Mouse (Mus musculus) cerebellum, adult 2 months (tissue): Measurements from ENCODE around the gene Glrx5. TPM values are rescaled to one million over a fixed set of nuclear protein-coding genes. Genes with fewer than 3 reads are reported as not detected.

Experiments
- DNase-seq, 2 experiments: peaks; one replicate each; pipeline ENCODE4 v3.0.0; 2021
- H3K27ac ChIP-seq: fragments of 200-500 bp; 2 replicates; pipeline ENCODE4 v1.5.1; 2012; ENCODE audit warnings: low read length, control low read depth, inconsistent platforms; ENCODE audit not compliant: insufficient read depth
- H3K27me3 ChIP-seq: fragments of 200-500 bp; 2 replicates; pipeline ENCODE4 v1.6.1; 2012; ENCODE audit warnings: inconsistent platforms, mild to moderate bottlenecking, low read length, moderate library complexity; ENCODE audit not compliant: control insufficient read depth, insufficient read depth
- H3K4me1 ChIP-seq: fragments of 200-500 bp; 2 replicates; pipeline ENCODE4 v1.6.1; 2011; ENCODE audit warnings: low read length; ENCODE audit not compliant: control insufficient read depth, insufficient read depth
- H3K4me3 ChIP-seq: fragments of 200-500 bp; replicated peaks from 2 replicates; pipeline ENCODE3; 2011; ENCODE audit warnings: mild to moderate bottlenecking, low read depth, low read length, control low read depth; ENCODE audit not compliant: insufficient read depth
- CTCF ChIP-seq: fragments of 200-500 bp; IDR thresholded peaks from 2 replicates; pipeline ENCODE4 v1.5.1; 2011; ENCODE audit warnings: low read depth, mild to moderate bottlenecking, control low read depth, low read length, moderate library complexity, borderline replicate concordance; ENCODE audit not compliant: insufficient read depth
- POLR2A ChIP-seq: fragments of 200-500 bp; IDR thresholded peaks from 2 replicates; pipeline ENCODE4 v1.6.1; 2011; ENCODE audit warnings: low read length, control low read depth, borderline replicate concordance; ENCODE audit not compliant: insufficient read depth
- WGBS: fragments of 180-500 bp; shearing (Covaris S2); methylation state at CpG from one replicate; pipeline ENCODE4 v1.1.7; 2018; 5-methylcytosine and 5-hydroxymethylcytosine counted together
- polyA plus RNA-seq: library from polyadenylated mRNA; depleted of rRNA; stranded (reverse); fragments of >200 nt; gene quantifications from 2 replicates; pipeline ENCODE4 v1.2.3, GENCODE M21; 2012

Glrx5 gene
- polyA plus RNA-seq, 1 experiment, result 101 TPM

DNA sequence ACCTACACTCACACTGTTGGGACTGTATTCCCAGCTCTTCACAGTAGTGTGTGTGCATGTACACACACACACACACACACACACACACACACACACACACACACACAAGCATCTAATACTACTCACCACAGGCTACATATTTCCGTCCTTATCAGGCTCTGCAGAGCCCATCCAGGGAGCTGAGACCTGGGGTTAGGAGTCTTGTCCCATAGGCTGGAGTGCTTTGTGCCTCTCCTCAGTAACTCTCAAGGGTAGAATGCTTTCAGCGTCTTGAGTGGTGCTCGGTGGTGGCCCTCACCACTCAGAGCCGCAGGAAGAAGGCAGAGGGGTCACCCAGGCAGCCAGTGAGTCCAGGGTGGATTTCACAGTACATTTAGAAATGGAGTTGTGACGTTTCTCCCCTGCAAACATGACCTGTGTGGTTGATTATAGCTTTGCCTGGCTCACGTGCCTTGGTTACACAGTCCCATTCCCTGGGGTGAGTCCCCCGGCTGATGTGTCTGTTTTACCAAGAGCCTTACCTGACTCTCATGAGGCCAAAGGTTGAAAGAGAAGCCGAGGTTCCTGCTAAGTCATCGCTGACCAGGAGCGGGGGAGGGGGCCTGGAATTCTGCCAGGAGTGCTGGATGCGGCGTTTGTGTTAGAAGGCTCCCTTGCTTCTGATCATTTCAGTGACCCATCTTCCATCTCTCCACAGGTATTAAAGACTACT lies 7.2 kb downstream of the Glrx5 start:
- Histone ChIP-seq H3K4me3 (no peak overlapping the region), H3K27ac (no peak overlapping the region), H3K27me3 (no peaks in the 10 kb centered on the region), H3K4me1 (peaks cover 12% of the 10 kb centered on the region)
- no peak for DNase-seq
- TF ChIP-seq CTCF (no peak), POLR2A (no peak)
- 56% methylated on average over 12 of the region's 12 CpGs for WGBS

DNA sequence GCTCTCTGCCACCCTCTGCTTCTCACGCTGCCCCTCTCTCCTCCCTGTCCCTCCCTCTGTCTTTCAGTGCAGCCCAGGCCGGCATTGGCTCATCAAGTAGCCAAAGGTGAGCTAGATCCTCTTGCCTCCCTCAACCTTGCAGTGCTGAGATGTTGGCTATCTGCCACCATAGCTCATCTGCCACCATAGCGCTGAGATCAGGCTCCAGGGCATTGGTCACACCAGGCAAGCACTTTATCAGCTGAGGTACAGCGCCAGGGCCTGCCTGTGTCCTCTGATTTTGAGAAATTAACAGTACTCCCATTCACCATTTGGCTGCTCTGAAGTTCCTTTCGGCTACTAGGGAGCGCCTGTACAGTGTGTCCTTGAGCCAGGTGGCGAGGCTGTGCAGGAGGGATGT lies 8.5 kb downstream of the Glrx5 start:
- Histone ChIP-seq H3K4me1 (peaks cover 4% of the 10 kb centered on the region), H3K27ac (no peak overlapping the region), H3K4me3 (no peak overlapping the region), H3K27me3 (no peaks in the 10 kb centered on the region)
- peak in 1 of 2 experiments; percentile 41 for DNase-seq
- TF ChIP-seq POLR2A (no peak), CTCF (no peak)
- WGBS, result 45% methylated on average over 7 of the region's 7 CpGs

DNA sequence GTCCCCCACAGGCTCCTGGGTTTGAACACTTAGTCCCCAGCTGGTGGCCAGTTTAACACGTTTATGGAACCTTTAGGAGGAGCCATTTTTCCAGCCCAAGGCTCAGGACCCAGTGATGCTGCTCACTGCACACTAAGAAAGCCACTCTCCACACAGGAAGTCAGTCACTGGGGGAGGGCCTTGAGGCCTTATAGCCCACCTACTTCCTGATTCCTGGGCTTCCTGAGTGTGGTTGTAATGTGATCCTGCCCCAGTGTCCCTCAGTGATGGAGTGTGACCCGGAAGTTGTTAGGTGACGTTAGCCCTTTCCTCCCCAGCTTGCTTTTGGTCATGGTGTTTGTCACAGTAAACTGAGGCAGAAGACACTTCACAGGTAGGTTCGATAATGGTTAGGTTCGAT lies 10.6 kb downstream of the Glrx5 start:
- peaks cover 4% of the 10 kb centered on the region for H3K4me1 ChIP-seq
- H3K27ac ChIP-seq, result no peak overlapping the region
- no peak for DNase-seq
- H3K4me3 ChIP-seq, result no peak overlapping the region
- no peaks in the 10 kb centered on the region for H3K27me3 ChIP-seq
- WGBS, result 89% methylated on average over 5 of the region's 5 CpGs
- TF ChIP-seq POLR2A (no peak), CTCF (no peak)

DNA sequence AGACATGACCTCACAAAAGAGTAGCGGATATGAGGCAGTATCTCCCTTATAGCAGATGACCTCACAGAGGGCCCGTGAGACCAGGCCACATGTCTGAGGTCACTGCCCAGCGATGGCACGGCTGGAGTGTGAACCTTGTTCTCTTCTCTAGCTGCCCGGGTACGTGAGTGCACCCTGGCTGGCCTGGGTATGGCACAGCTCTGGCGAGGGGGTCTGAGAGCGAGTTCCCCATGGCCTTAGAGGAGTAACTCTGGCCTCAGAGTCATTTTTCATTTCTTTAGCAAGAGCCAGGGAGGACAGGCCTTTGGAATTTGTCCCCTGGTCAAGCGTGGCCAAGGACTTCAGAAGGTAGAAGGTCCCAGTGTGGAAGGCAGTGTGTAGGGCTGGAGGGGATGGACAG lies 12.3 kb downstream of the Glrx5 start:
- Histone ChIP-seq H3K4me1 (peaks cover 4% of the 10 kb centered on the region), H3K27me3 (no peaks in the 10 kb centered on the region), H3K27ac (no peak overlapping the region), H3K4me3 (no peak overlapping the region)
- DNase-seq, result no peak
- WGBS, result 88% methylated on average over 9 of the region's 9 CpGs
- TF ChIP-seq CTCF, result no peak
- TF ChIP-seq POLR2A, result no peak

DNA sequence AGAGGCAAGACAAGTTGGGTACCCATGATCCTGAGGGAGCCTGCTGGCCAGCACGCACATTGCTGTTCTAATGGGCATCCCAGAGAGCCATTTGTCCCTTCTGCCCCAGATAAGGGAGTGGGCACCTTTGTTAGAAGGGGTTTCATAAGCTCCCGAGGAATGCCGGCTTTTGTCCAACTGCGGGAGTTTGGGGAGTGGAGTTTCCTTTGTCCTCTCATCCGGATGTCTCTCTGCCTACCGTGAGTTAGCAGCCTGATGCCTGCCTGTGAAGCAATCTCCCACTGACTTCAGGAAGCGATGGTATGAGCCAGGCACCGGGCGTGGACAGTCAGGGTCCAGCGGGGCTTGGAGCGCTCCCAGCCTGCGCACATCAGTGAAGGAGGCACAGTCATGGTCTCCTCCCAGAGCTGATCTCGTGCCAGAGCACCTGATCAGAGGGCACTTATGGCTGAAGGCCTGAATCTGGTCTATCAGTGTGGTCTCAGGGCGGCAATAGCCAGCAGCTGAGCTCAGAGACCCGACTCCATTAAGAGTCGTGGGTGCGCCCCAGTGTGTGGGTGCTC lies 15.9 kb downstream of the Glrx5 start:
- H3K27me3 ChIP-seq, result no peaks in the 10 kb centered on the region
- no peak for DNase-seq
- no peak overlapping the region for H3K27ac ChIP-seq
- WGBS, result 21% methylated on average over 17 of the region's 17 CpGs
- no peak overlapping the region for H3K4me3 ChIP-seq
- no peaks in the 10 kb centered on the region for H3K4me1 ChIP-seq
- TF ChIP-seq CTCF, result no peak
- no peak for TF ChIP-seq POLR2A

DNA sequence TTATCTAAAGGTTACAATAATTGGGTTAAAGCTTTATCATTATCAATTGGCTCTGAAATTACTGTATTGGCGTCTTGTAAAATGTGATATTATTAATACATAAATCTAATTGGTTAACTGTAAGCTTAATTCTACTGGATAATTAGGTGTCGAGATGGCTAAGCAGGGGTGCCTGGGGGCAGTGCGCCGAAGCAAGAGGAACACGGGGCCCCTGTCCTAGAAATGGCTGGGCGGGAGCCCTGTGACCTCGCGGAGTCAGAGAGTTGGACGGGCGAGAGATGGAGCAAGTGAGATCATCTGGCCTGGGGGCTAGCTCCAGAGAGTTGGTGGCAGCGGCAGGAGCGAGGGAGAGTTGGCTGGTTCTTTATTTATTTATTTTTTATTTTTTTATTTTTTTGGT lies 17.3 kb downstream of the Glrx5 start:
- no peaks in the 10 kb centered on the region for H3K27me3 ChIP-seq
- 87% methylated on average over 12 of the region's 12 CpGs for WGBS
- no peak for TF ChIP-seq POLR2A
- TF ChIP-seq CTCF, result no peak
- H3K4me1 ChIP-seq, result no peaks in the 10 kb centered on the region
- H3K27ac ChIP-seq, result no peak overlapping the region
- H3K4me3 ChIP-seq, result no peak overlapping the region
- DNase-seq, result no peak

DNA sequence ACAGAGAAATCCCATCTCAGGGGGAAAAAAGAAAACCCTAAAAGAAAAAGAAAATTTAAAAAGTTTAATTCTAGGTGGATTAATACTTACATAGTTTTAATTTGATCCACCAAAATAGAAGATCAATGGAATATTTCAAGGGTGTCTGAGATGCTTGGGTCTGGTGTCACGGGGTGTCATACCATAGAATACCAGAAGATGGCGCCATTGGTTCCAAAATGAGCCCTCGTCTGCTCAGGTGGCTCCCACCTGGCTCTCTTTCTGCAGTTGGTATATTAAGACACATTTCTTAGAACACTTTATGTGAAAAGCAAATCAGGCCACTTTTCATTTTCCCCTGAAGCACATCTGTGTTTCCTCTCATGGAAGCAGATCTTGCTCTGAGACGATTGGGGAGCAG lies 18.4 kb downstream of the Glrx5 start:
- H3K4me1 ChIP-seq, result no peaks in the 10 kb centered on the region
- H3K27me3 ChIP-seq, result no peaks in the 10 kb centered on the region
- TF ChIP-seq POLR2A, result no peak
- peak; percentile 84 for TF ChIP-seq CTCF
- no peak overlapping the region for H3K4me3 ChIP-seq
- no peak overlapping the region for H3K27ac ChIP-seq
- 19% methylated on average over 4 of the region's 4 CpGs for WGBS
- DNase-seq, result peak; percentile 47 to 68

DNA sequence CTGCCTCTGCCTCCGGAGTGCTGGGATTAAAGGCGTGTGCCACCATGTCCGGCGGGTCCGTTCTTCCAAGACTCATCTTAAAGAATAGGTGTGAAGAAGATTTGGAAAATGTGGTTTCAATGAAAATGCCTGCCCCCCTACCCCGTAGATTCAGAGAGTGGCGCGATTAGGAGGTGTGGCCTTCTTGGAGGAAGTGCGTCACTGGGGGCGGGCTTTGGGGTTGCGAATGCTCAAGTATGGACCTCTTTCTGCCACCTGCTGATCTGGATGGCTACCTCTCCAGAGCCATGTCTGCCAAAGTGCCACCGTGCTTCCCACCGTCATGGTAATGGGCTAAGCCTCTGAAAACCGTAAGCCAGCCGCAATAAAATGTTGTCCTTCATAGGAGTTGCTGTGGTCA lies 21.6 kb downstream of the Glrx5 start:
- TF ChIP-seq POLR2A (no peak), CTCF (no peak)
- WGBS, result 95% methylated on average over 15 of the region's 15 CpGs
- DNase-seq, result no peak
- Histone ChIP-seq H3K4me3 (no peak overlapping the region), H3K4me1 (no peaks in the 10 kb centered on the region), H3K27ac (no peak overlapping the region), H3K27me3 (no peaks in the 10 kb centered on the region)
